Mouse (Mus musculus) embryonic facial prominence, embryonic 10.5 days (tissue): ENCODE data around the gene Cacng4. TPM values are rescaled to one million over a fixed set of nuclear protein-coding genes. Genes with fewer than 3 reads are reported as not detected.

Experiments
- DNase-seq: peaks from one replicate; pipeline ENCODE4 v3.0.0-alpha.2; 2017; ENCODE audit warnings: low spot score
- H3K27ac ChIP-seq: fragments of 300-500 bp; sonication (generic); replicated peaks from 2 replicates; pipeline ENCODE4 v1.5.1; 2016; ENCODE audit warnings: mild to moderate bottlenecking
- H3K27me3 ChIP-seq: fragments of 300-500 bp; sonication (generic); replicated peaks from 2 replicates; pipeline ENCODE4 v1.6.1; 2016; ENCODE audit warnings: low read depth, mild to moderate bottlenecking; ENCODE audit not compliant: poor library complexity, severe bottlenecking
- H3K36me3 ChIP-seq: fragments of 300-500 bp; sonication (generic); replicated peaks from 2 replicates; pipeline ENCODE4 v1.6.1; 2016; ENCODE audit warnings: mild to moderate bottlenecking, moderate library complexity
- H3K4me1 ChIP-seq: fragments of 300-500 bp; sonication (generic); 2 replicates; pipeline ENCODE4 v1.6.1; 2016
- H3K4me3 ChIP-seq: fragments of 300-500 bp; sonication (generic); 2 replicates; pipeline ENCODE4 v1.5.1; 2016; ENCODE audit warnings: mild to moderate bottlenecking, moderate library complexity
- H3K9me3 ChIP-seq: fragments of 300-500 bp; sonication (generic); 2 replicates; pipeline ENCODE4 v1.6.1; 2016; ENCODE audit warnings: mild to moderate bottlenecking
- WGBS: fragments of 180-500 bp; shearing (Covaris S2); methylation state at CpG from one replicate; pipeline ENCODE4 v1.1.7; 2016; 5-methylcytosine and 5-hydroxymethylcytosine counted together
- polyA plus RNA-seq: library from polyadenylated mRNA; unstranded; fragments of >200 nt; fragmentation: Nextera tagmentation; extraction: Ambion mirVana; gene quantifications from 2 replicates; pipeline ENCODE4 v1.2.1, GENCODE M21; 2016

The Cacng4 gene
- polyA plus RNA-seq, 1 experiment from 2014 or later, result 3.4 TPM

GRCm38 (mm10) chr11:107729141-107729540 lies 65.2 kb downstream of the Cacng4 start:
- WGBS, result 81% methylated on average over 7 of the region's 7 CpGs

GRCm38 (mm10) chr11:107728073-107728863 lies 66.1 kb downstream of the Cacng4 start:
- no peak overlapping the region for H3K27ac ChIP-seq
- H3K4me3 ChIP-seq, result no peak overlapping the region
- peaks cover 3% of the 10 kb centered on the region; the same call in 1 of the 2 replicates for H3K4me1 ChIP-seq
- peaks cover 10% of the 10 kb centered on the region; the same call in 1 of the 2 replicates for H3K36me3 ChIP-seq
- 83% methylated on average over 13 of the region's 13 CpGs for WGBS
- no peak for DNase-seq
- no peaks in the 10 kb centered on the region for H3K27me3 ChIP-seq
- H3K9me3 ChIP-seq, result no peaks in the 10 kb centered on the region

More at GRCm38 (mm10) chr11:107729141-107729540, 65.2 kb downstream of the Cacng4 start:
- H3K27ac ChIP-seq, result no peak overlapping the region
- DNase-seq, result no peak
- H3K9me3 ChIP-seq, result no peaks in the 10 kb centered on the region
- peaks cover 3% of the 10 kb centered on the region; the same call in 1 of the 2 replicates for H3K4me1 ChIP-seq
- peaks cover 10% of the 10 kb centered on the region; the same call in 1 of the 2 replicates for H3K36me3 ChIP-seq
- no peaks in the 10 kb centered on the region for H3K27me3 ChIP-seq
- no peak overlapping the region for H3K4me3 ChIP-seq

- no peak overlapping the region for H3K4me3 ChIP-seq
- peaks cover 3% of the 10 kb centered on the region; the same call in 1 of the 2 replicates for H3K4me1 ChIP-seq
- H3K27ac ChIP-seq, result no peak overlapping the region
- no peaks in the 10 kb centered on the region for H3K36me3 ChIP-seq
- no peaks in the 10 kb centered on the region for H3K27me3 ChIP-seq
- WGBS, result 93% methylated on average over 8 of the region's 8 CpGs
- H3K9me3 ChIP-seq, result no peaks in the 10 kb centered on the region
- no peak for DNase-seq
These were observed 69.8 kb downstream of the Cacng4 start for GRCm38 (mm10) chr11:107724603-107725002.

GRCm38 (mm10) chr11:107721057-107721456 lies 73.3 kb downstream of the Cacng4 start:
- no peaks in the 10 kb centered on the region for H3K27me3 ChIP-seq
- H3K36me3 ChIP-seq, result no peaks in the 10 kb centered on the region
- H3K4me3 ChIP-seq, result no peak overlapping the region
- no peak for DNase-seq
- no peaks in the 10 kb centered on the region for H3K9me3 ChIP-seq
- 90% methylated on average over 7 of the region's 7 CpGs for WGBS
- H3K27ac ChIP-seq, result no peak overlapping the region
- H3K4me1 ChIP-seq, result no peaks in the 10 kb centered on the region

- WGBS, result 91% methylated on average over 9 of the region's 9 CpGs
- DNase-seq, result no peak
These were observed 73.9 kb downstream of the Cacng4 start for GRCm38 (mm10) chr11:107720264-107721021.

GRCm38 (mm10) chr11:107716332-107716938 lies 77.9 kb downstream of the Cacng4 start, which contains the start of gene Cacng1:
TSS of gene Cacng1 (minus strand) at chr11:107716522.
- DNase-seq, result no peak
- no peaks in the 10 kb centered on the region for H3K36me3 ChIP-seq
- no peaks in the 10 kb centered on the region for H3K27me3 ChIP-seq
- no peaks in the 10 kb centered on the region for H3K9me3 ChIP-seq
- H3K4me3 ChIP-seq, result no peak within 1 kb of the TSS
- H3K4me1 ChIP-seq, result no peaks in the 10 kb centered on the region; the same call in 1 of the 2 replicates
- no peak within 1 kb of the TSS for H3K27ac ChIP-seq
- WGBS, result 80% methylated on average over 16 of the region's 16 CpGs

More at GRCm38 (mm10) chr11:107720264-107721021, 73.9 kb downstream of the Cacng4 start:
- H3K4me1 ChIP-seq, result no peaks in the 10 kb centered on the region
- H3K27ac ChIP-seq, result no peak overlapping the region
- no peaks in the 10 kb centered on the region for H3K9me3 ChIP-seq
- no peaks in the 10 kb centered on the region for H3K27me3 ChIP-seq
- no peaks in the 10 kb centered on the region for H3K36me3 ChIP-seq
- no peak overlapping the region for H3K4me3 ChIP-seq

GRCm38 (mm10) chr11:107714368-107714767 lies 80.0 kb downstream of the Cacng4 start:
- Histone ChIP-seq H3K4me3 (no peak overlapping the region), H3K4me1 (no peaks in the 10 kb centered on the region; the same call in 1 of the 2 replicates), H3K9me3 (no peaks in the 10 kb centered on the region), H3K36me3 (no peaks in the 10 kb centered on the region), H3K27ac (no peak overlapping the region), H3K27me3 (peaks cover 4% of the 10 kb centered on the region; the same call in 1 of the 2 replicates)
- 86% methylated on average over 7 of the region's 7 CpGs for WGBS
- DNase-seq, result no peak

GRCm38 (mm10) chr11:107710379-107710778 lies 84.0 kb downstream of the Cacng4 start:
- H3K36me3 ChIP-seq, result no peaks in the 10 kb centered on the region
- no peak overlapping the region for H3K4me3 ChIP-seq
- H3K27ac ChIP-seq, result no peak overlapping the region
- H3K27me3 ChIP-seq, result peaks cover 11% of the 10 kb centered on the region; the same call in 1 of the 2 replicates
- H3K4me1 ChIP-seq, result peaks cover 4% of the 10 kb centered on the region; the same call in 1 of the 2 replicates
- WGBS, result 75% methylated on average over 3 of the region's 3 CpGs
- no peak for DNase-seq
- H3K9me3 ChIP-seq, result no peaks in the 10 kb centered on the region

GRCm38 (mm10) chr11:107707897-107708610 lies 86.3 kb downstream of the Cacng4 start:
- Histone ChIP-seq H3K4me1 (peaks cover 14% of the 10 kb centered on the region), H3K36me3 (no peaks in the 10 kb centered on the region), H3K9me3 (no peaks in the 10 kb centered on the region), H3K4me3 (no peak overlapping the region), H3K27ac (no peak overlapping the region), H3K27me3 (peaks cover 19% of the 10 kb centered on the region; the same call in 1 of the 2 replicates)
- DNase-seq, result peak; percentile 23
- WGBS, result 60% methylated on average over 20 of the region's 20 CpGs

- Histone ChIP-seq H3K4me1 (peaks cover 16% of the 10 kb centered on the region), H3K9me3 (no peaks in the 10 kb centered on the region), H3K27ac (no peak overlapping the region), H3K36me3 (no peaks in the 10 kb centered on the region), H3K27me3 (peaks cover 19% of the 10 kb centered on the region; the same call in 1 of the 2 replicates), H3K4me3 (no peak overlapping the region)
- no peak for DNase-seq
- 65% methylated on average over 11 of the region's 11 CpGs for WGBS
These were observed 88.8 kb downstream of the Cacng4 start for GRCm38 (mm10) chr11:107705476-107706074.

- WGBS, result 90% methylated on average over 6 of the region's 6 CpGs
- Histone ChIP-seq H3K27me3 (peaks cover 19% of the 10 kb centered on the region; the same call in 1 of the 2 replicates), H3K36me3 (no peaks in the 10 kb centered on the region), H3K4me3 (no peak overlapping the region), H3K4me1 (peaks cover 16% of the 10 kb centered on the region), H3K27ac (no peak overlapping the region), H3K9me3 (no peaks in the 10 kb centered on the region)
- no peak for DNase-seq
These were observed 89.3 kb downstream of the Cacng4 start for GRCm38 (mm10) chr11:107705060-107705459.
